Mouse (Mus musculus) liver, embryonic 14.5 days (tissue): Measurements from ENCODE around the gene Serpina9. TPM values are rescaled to one million over a fixed set of nuclear protein-coding genes. Genes with fewer than 3 reads are reported as not detected.

Experiments
- ATAC-seq: fragments of 200-750 bp; cut with Nextera tagmentation; 2 replicates; pipeline ENCODE4 v1.8.0; 2017; ENCODE audit warnings: moderate number of reproducible peaks, mild to moderate bottlenecking, moderate library complexity; ENCODE audit not compliant: insufficient read depth
- DNase-seq, 3 experiments: peaks; one replicate each; pipeline ENCODE4 v3.0.0-alpha.2; 2012 to 2013; ENCODE audit warnings: low read depth in 3 of 3, low spot score in 3 of 3
- H3K27ac ChIP-seq: fragments of 300-500 bp; sonication (generic); 2 replicates; pipeline ENCODE4 v1.5.1; 2014; ENCODE audit warnings: moderate library complexity, mild to moderate bottlenecking, control low read depth, inconsistent platforms
- H3K27me3 ChIP-seq: fragments of 300-500 bp; sonication (generic); 2 replicates; pipeline ENCODE4 v1.6.1; 2014; ENCODE audit warnings: mild to moderate bottlenecking, low read length, moderate library complexity; ENCODE audit not compliant: control insufficient read depth, insufficient read depth
- H3K36me3 ChIP-seq: fragments of 300-500 bp; sonication (generic); replicated peaks from 2 replicates; pipeline ENCODE4 v1.6.1; 2014; ENCODE audit warnings: low read depth; ENCODE audit not compliant: control insufficient read depth, insufficient read depth
- H3K4me1 ChIP-seq, 2 experiments: fragments of 200-500 bp in 1 of 2; fragments of 300-500 bp in 1 of 2; sonication (generic) in 1 of 2; replicated peaks; 2 replicates each; pipeline ENCODE4 v1.6.1; 2012 to 2014; ENCODE audit warnings: antibody characterized with exemption in 1 of 2, inconsistent platforms in 1 of 2, low read length in 1 of 2; ENCODE audit not compliant: control insufficient read depth in 2 of 2, insufficient read depth in 2 of 2
- H3K4me2 ChIP-seq: fragments of 300-500 bp; sonication (generic); 2 replicates; pipeline ENCODE4 v1.6.1; 2014; ENCODE audit warnings: low read depth, mild to moderate bottlenecking, control low read depth, moderate library complexity
- H3K4me3 ChIP-seq, 2 experiments: fragments of 200-500 bp in 1 of 2; fragments of 300-500 bp in 1 of 2; sonication (generic) in 1 of 2; 2 replicates each; pipeline ENCODE4 v1.5.1; 2012 to 2014; ENCODE audit warnings: low read depth in 2 of 2, low read length in 2 of 2, mild to moderate bottlenecking in 2 of 2, control low read depth in 1 of 2, inconsistent platforms in 1 of 2, moderate library complexity in 1 of 2; ENCODE audit not compliant: insufficient read depth in 1 of 2
- H3K9ac ChIP-seq: fragments of 300-500 bp; sonication (generic); replicated peaks from 2 replicates; pipeline ENCODE4 v1.6.1; 2014; ENCODE audit warnings: mild to moderate bottlenecking, control low read depth, moderate library complexity
- H3K9me3 ChIP-seq: fragments of 300-500 bp; sonication (generic); 2 replicates; pipeline ENCODE4 v1.6.1; 2016; ENCODE audit warnings: low read length, mixed read lengths; ENCODE audit not compliant: control insufficient read depth
- CTCF ChIP-seq: IDR thresholded peaks from 2 replicates; pipeline ENCODE4 v1.5.1; 2016; ENCODE audit warnings: antibody characterized with exemption, low read depth, control low read depth
- EP300 ChIP-seq: IDR thresholded peaks from 2 replicates; pipeline ENCODE4 v1.6.1; 2016; ENCODE audit warnings: antibody characterized with exemption, low read depth
- WGBS: fragments of 180-500 bp; shearing (Covaris S2); extraction: QIAGEN DNeasy Blood & Tissue Kit; methylation state at CpG from one replicate; pipeline ENCODE4 v1.1.7; 2014; ENCODE audit not compliant: insufficient replicate concordance; 5-methylcytosine and 5-hydroxymethylcytosine counted together
- polyA plus RNA-seq, 2 experiments: library from polyadenylated mRNA; depleted of rRNA in 1 of 2; stranded (reverse) in 1 of 2; unstranded in 1 of 2; fragments of >200 nt; fragmentation: Nextera tagmentation in 1 of 2; extraction: Ambion mirVana in 1 of 2; gene quantifications; 2 replicates each; pipeline versions ENCODE4 v1.2.1 to v1.2.3; 2012 to 2014

Gene Serpina9
- polyA plus RNA-seq, 2 experiments: not detected

GRCm38 (mm10) chr12:104041401-104041800 is 27.8 kb upstream of the Serpina9 start:
- 55% methylated on average over 6 of the region's 6 CpGs for WGBS
- no peak overlapping the region for H3K4me3 ChIP-seq
- H3K9me3 ChIP-seq: no peaks in the 10 kb centered on the region; the same call in 1 of the 2 replicates
- no peak overlapping the region for H3K4me2 ChIP-seq
- no peak for TF ChIP-seq EP300
- no peak for TF ChIP-seq CTCF
- H3K27ac ChIP-seq: no peak overlapping the region
- ATAC-seq: no peak
- no peak for DNase-seq
- H3K4me1 ChIP-seq: peaks cover 0 to 5% of the 10 kb centered on the region in 2 experiments; a peak in 2 of 4 replicates
- no peaks in the 10 kb centered on the region for H3K36me3 ChIP-seq
- no peaks in the 10 kb centered on the region for H3K27me3 ChIP-seq
- H3K9ac ChIP-seq: no peak overlapping the region

DNA sequence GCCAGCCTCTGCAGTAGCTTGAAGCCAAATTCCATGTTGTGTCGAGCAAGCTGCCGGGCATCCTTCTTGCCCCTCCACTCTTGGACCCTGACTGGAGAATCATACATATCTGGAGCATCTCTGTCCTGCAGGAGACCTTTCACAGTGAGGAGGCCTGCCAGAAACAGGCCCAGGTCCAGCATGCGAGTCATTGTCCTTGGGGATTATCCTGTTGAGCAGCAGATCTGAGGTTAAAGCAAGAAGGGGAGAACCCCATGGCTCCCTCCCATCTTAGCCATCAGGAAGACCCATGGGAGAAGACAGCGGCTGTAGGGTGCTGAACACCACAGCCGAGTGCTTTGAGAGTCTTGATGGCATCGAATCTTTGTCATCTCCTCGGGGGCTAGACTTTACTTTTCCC is 24.6 kb upstream of the Serpina9 start:
- Histone ChIP-seq H3K36me3 (no peaks in the 10 kb centered on the region), H3K9me3 (no peaks in the 10 kb centered on the region; the same call in 1 of the 2 replicates), H3K9ac (no peak overlapping the region), H3K4me2 (no peak overlapping the region), H3K4me1 (peaks cover 0 to 5% of the 10 kb centered on the region in 2 experiments; a peak in 2 of 4 replicates), H3K27me3 (no peaks in the 10 kb centered on the region), H3K4me3 (no peak overlapping the region), H3K27ac (no peak overlapping the region)
- TF ChIP-seq CTCF: no peak
- no peak for TF ChIP-seq EP300
- ATAC-seq (no peak), DNase-seq (no peak)
- WGBS: 69% methylated on average over 7 of the region's 7 CpGs

DNA sequence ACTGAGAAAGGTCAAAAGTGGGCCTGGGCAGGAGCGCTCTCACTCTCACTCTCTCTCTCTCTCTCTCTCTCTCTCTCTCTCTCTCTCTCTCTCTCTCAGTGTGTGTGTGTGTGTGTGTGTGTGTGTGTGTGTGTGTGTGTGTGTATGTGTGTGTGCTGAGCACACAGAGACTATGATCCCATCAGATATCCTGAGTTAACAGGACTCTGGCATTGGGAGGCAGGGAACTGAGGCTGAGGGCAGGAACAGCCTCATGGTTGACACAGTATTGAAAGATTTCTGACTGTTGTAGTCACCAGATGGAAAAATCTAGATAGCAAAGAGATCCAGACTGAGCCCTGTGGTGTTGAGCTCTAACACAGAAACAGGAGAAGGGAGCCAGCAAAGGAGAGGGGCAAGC is 20.2 kb upstream of the Serpina9 start:
- Histone ChIP-seq H3K4me2 (no peak overlapping the region), H3K27me3 (no peaks in the 10 kb centered on the region), H3K4me1 (no peaks in the 10 kb centered on the region; a peak in 1 of 4 replicates), H3K36me3 (no peaks in the 10 kb centered on the region), H3K4me3 (no peak overlapping the region), H3K27ac (no peak overlapping the region), H3K9me3 (no peaks in the 10 kb centered on the region; the same call in 1 of the 2 replicates), H3K9ac (no peak overlapping the region)
- DNase-seq (no peak), ATAC-seq (no peak)
- WGBS: 91% methylated on average over 1 of the region's 1 CpGs
- no peak for TF ChIP-seq CTCF
- no peak for TF ChIP-seq EP300

DNA sequence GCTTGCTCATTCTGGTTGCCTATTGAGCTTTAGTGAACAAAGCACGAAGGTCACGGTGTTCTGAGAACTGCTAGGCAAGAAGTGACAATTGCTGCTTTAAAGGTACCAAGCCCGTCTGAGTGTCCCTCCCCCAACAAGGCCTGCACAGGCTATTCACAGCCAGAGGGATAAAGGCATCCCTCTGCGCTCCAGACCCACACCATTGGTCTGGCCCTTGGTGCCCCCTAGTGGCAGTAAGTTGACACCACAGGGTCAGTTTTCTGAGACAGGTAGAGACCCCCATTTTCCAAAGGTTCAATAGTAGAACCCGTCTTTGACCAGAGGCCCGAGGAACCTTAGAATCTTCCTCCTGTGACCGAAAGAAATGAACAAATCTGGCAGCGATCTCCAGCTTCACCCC is 16.4 kb upstream of the Serpina9 start:
- Histone ChIP-seq H3K27me3 (no peaks in the 10 kb centered on the region), H3K4me3 (no peak overlapping the region), H3K4me1 (no peaks in the 10 kb centered on the region; a peak in 1 of 4 replicates), H3K36me3 (no peaks in the 10 kb centered on the region), H3K4me2 (no peak overlapping the region), H3K9me3 (no peaks in the 10 kb centered on the region), H3K9ac (no peak overlapping the region), H3K27ac (no peak overlapping the region)
- TF ChIP-seq CTCF (peak; percentile 70), EP300 (no peak)
- no peak for ATAC-seq
- 32% methylated on average over 8 of the region's 8 CpGs for WGBS
- no peak for DNase-seq

- H3K36me3 ChIP-seq: no peaks in the 10 kb centered on the region
- no peak for TF ChIP-seq EP300
- no peak for TF ChIP-seq CTCF
Observed at GRCm38 (mm10) chr12:104015280-104015679, 1.7 kb upstream of the Serpina9 start.

More at GRCm38 (mm10) chr12:104015280-104015679, 1.7 kb upstream of the Serpina9 start:
- no peaks in the 10 kb centered on the region; the same call in 1 of the 2 replicates for H3K9me3 ChIP-seq
- DNase-seq (no peak), ATAC-seq (no peak)
- H3K27me3 ChIP-seq: no peaks in the 10 kb centered on the region
- no peak overlapping the region for H3K4me2 ChIP-seq
- H3K9ac ChIP-seq: no peak overlapping the region
- no peak overlapping the region for H3K27ac ChIP-seq
- no peaks in the 10 kb centered on the region for H3K4me1 ChIP-seq
- H3K4me3 ChIP-seq: no peak overlapping the region
- WGBS: 65% methylated on average over 3 of the region's 3 CpGs
